Mouse (Mus musculus) midbrain, embryonic 11.5 days (tissue): Measurements from ENCODE around the gene Myh9. TPM values are rescaled to one million over a fixed set of nuclear protein-coding genes. Genes with fewer than 3 reads are reported as not detected.
A peak's percentile ranks its signal among the peaks of the same experiment; 100 is the strongest.

Source experiments
- ATAC-seq: fragments of 200-750 bp; cut with Nextera tagmentation; 2 replicates; pipeline ENCODE4 v1.8.0; 2017; ENCODE audit warnings: moderate TSS enrichment, moderate library complexity; ENCODE audit not compliant: low FRiP score
- DNase-seq: peaks from one replicate; pipeline ENCODE4 v3.0.0; 2015; ENCODE audit warnings: low spot score; ENCODE audit errors: missing footprints
- H3K27ac ChIP-seq: fragments of 300-500 bp; sonication (generic); 2 replicates; pipeline ENCODE4 v1.5.1; 2014; ENCODE audit warnings: low read depth, low read length
- H3K27me3 ChIP-seq: fragments of 300-500 bp; sonication (generic); 2 replicates; pipeline ENCODE4 v1.6.1; 2014; ENCODE audit warnings: mild to moderate bottlenecking, low read length, moderate library complexity, mixed read lengths; ENCODE audit not compliant: control insufficient read depth, insufficient read depth
- H3K36me3 ChIP-seq: fragments of 300-500 bp; sonication (generic); 2 replicates; pipeline ENCODE4 v1.6.1; 2014; ENCODE audit warnings: mild to moderate bottlenecking, low read length, moderate library complexity, mixed read lengths; ENCODE audit not compliant: control insufficient read depth, insufficient read depth
- H3K4me1 ChIP-seq: fragments of 300-500 bp; sonication (generic); 2 replicates; pipeline ENCODE4 v1.6.1; 2014; ENCODE audit warnings: low read length; ENCODE audit not compliant: control insufficient read depth, insufficient read depth
- H3K4me2 ChIP-seq: fragments of 300-500 bp; sonication (generic); 2 replicates; pipeline ENCODE4 v1.6.1; 2014; ENCODE audit warnings: mild to moderate bottlenecking, moderate library complexity
- H3K4me3 ChIP-seq: fragments of 300-500 bp; sonication (generic); 2 replicates; pipeline ENCODE4 v1.5.1; 2014; ENCODE audit warnings: low read depth, low read length
- H3K9ac ChIP-seq: fragments of 300-500 bp; sonication (generic); 2 replicates; pipeline ENCODE4 v1.6.1; 2014; ENCODE audit warnings: low read length
- H3K9me3 ChIP-seq: fragments of 300-500 bp; sonication (generic); 2 replicates; pipeline ENCODE4 v1.6.1; 2016; ENCODE audit warnings: low read length; ENCODE audit not compliant: control insufficient read depth
- WGBS: fragments of 180-500 bp; shearing (Covaris S2); extraction: QIAGEN DNeasy Blood & Tissue Kit; methylation state at CpG from one replicate; pipeline ENCODE4 v1.1.7; 2014; 5-methylcytosine and 5-hydroxymethylcytosine counted together
- polyA plus RNA-seq: library from polyadenylated mRNA; unstranded; fragments of >200 nt; fragmentation: Nextera tagmentation; extraction: Ambion mirVana; gene quantifications from 2 replicates; pipeline ENCODE4 v1.2.1, GENCODE M21; 2014

The Myh9 gene
- polyA plus RNA-seq, 1 experiment from 2014 or later = 19.6 TPM

- H3K27ac ChIP-seq = no peak overlapping the region
- H3K4me2 ChIP-seq = no peak overlapping the region
- no peak overlapping the region for H3K4me3 ChIP-seq
- H3K4me1 ChIP-seq = peaks cover 9% of the 10 kb centered on the region
- H3K27me3 ChIP-seq = no peaks in the 10 kb centered on the region
- DNase-seq = no peak
- no peaks in the 10 kb centered on the region for H3K36me3 ChIP-seq
- no peak for ATAC-seq
- no peak overlapping the region for H3K9ac ChIP-seq
- H3K9me3 ChIP-seq = no peaks in the 10 kb centered on the region
- 16% methylated on average over 6 of the region's 6 CpGs for WGBS
These were observed 14.2 kb downstream of the Myh9 start for GRCm38 (mm10) chr15:77827794-77828193.

- Histone ChIP-seq H3K4me3 (no peak overlapping the region), H3K4me2 (no peak overlapping the region), H3K36me3 (no peaks in the 10 kb centered on the region), H3K27ac (no peak overlapping the region), H3K4me1 (peaks cover 9% of the 10 kb centered on the region), H3K9ac (0 out of 2 replicates have a peak overlapping the region, but pooled peaks have one; percentile 1), H3K9me3 (no peaks in the 10 kb centered on the region), H3K27me3 (no peaks in the 10 kb centered on the region)
- ATAC-seq = no peak
- WGBS = 10% methylated on average over 7 of the region's 7 CpGs
- DNase-seq = no peak
These were observed 14.6 kb downstream of the Myh9 start for GRCm38 (mm10) chr15:77827379-77827778.

- Histone ChIP-seq H3K36me3 (no peaks in the 10 kb centered on the region), H3K4me3 (no peak overlapping the region), H3K9me3 (no peaks in the 10 kb centered on the region), H3K4me1 (peaks cover 12% of the 10 kb centered on the region), H3K4me2 (no peak overlapping the region), H3K27me3 (no peaks in the 10 kb centered on the region), H3K27ac (no peak overlapping the region), H3K9ac (no peak overlapping the region)
- DNase-seq (no peak), ATAC-seq (no peak)
- 85% methylated on average over 1 of the region's 1 CpGs for WGBS
These were observed 16.6 kb downstream of the Myh9 start for GRCm38 (mm10) chr15:77825382-77825781.

- no peaks in the 10 kb centered on the region for H3K36me3 ChIP-seq
- peaks cover 13% of the 10 kb centered on the region for H3K4me1 ChIP-seq
- H3K4me2 ChIP-seq = no peak overlapping the region
- no peak overlapping the region for H3K4me3 ChIP-seq
- H3K27me3 ChIP-seq = no peaks in the 10 kb centered on the region
- H3K9ac ChIP-seq = no peak overlapping the region
- ATAC-seq = no peak
- no peak for DNase-seq
- no peak overlapping the region for H3K27ac ChIP-seq
- H3K9me3 ChIP-seq = no peaks in the 10 kb centered on the region
- 91% methylated on average over 1 of the region's 1 CpGs for WGBS
These were observed 17.7 kb downstream of the Myh9 start for GRCm38 (mm10) chr15:77824321-77824720.

GRCm38 (mm10) chr15:77823634-77824033 is 18.3 kb downstream of the Myh9 start:
- ATAC-seq (no peak), DNase-seq (no peak)
- no peak overlapping the region for H3K4me2 ChIP-seq

GRCm38 (mm10) chr15:77823196-77823595 is 18.8 kb downstream of the Myh9 start:
- H3K4me1 ChIP-seq = peaks cover 13% of the 10 kb centered on the region
- no peaks in the 10 kb centered on the region for H3K9me3 ChIP-seq
- DNase-seq (no peak), ATAC-seq (no peak)
- H3K4me2 ChIP-seq = no peak overlapping the region
- no peaks in the 10 kb centered on the region for H3K27me3 ChIP-seq
- no peak overlapping the region for H3K9ac ChIP-seq
- 79% methylated on average over 6 of the region's 6 CpGs for WGBS
- H3K27ac ChIP-seq = no peak overlapping the region
- H3K36me3 ChIP-seq = no peaks in the 10 kb centered on the region
- H3K4me3 ChIP-seq = no peak overlapping the region

More at GRCm38 (mm10) chr15:77823634-77824033, 18.3 kb downstream of the Myh9 start:
- H3K27ac ChIP-seq = no peak overlapping the region
- H3K4me1 ChIP-seq = peaks cover 13% of the 10 kb centered on the region
- no peaks in the 10 kb centered on the region for H3K27me3 ChIP-seq
- H3K9ac ChIP-seq = no peak overlapping the region
- H3K9me3 ChIP-seq = no peaks in the 10 kb centered on the region
- 80% methylated on average over 3 of the region's 3 CpGs for WGBS
- no peak overlapping the region for H3K4me3 ChIP-seq
- no peaks in the 10 kb centered on the region for H3K36me3 ChIP-seq

- ATAC-seq (no peak), DNase-seq (no peak)
- no peaks in the 10 kb centered on the region for H3K27me3 ChIP-seq
- H3K36me3 ChIP-seq = no peaks in the 10 kb centered on the region
- H3K27ac ChIP-seq = no peak overlapping the region
- H3K4me2 ChIP-seq = no peak overlapping the region
- 79% methylated on average over 2 of the region's 2 CpGs for WGBS
- H3K4me3 ChIP-seq = no peak overlapping the region
- no peak overlapping the region for H3K9ac ChIP-seq
- peaks cover 9% of the 10 kb centered on the region for H3K4me1 ChIP-seq
- no peaks in the 10 kb centered on the region for H3K9me3 ChIP-seq
These were observed 19.3 kb downstream of the Myh9 start for GRCm38 (mm10) chr15:77822671-77823070.

- H3K9me3 ChIP-seq = no peaks in the 10 kb centered on the region
These were observed 19.9 kb downstream of the Myh9 start for GRCm38 (mm10) chr15:77822057-77822466.

GRCm38 (mm10) chr15:77821424-77821823 is 20.6 kb downstream of the Myh9 start:
- ATAC-seq (no peak), DNase-seq (no peak)
- Histone ChIP-seq H3K4me1 (peaks cover 6% of the 10 kb centered on the region), H3K27me3 (no peaks in the 10 kb centered on the region), H3K4me2 (no peak overlapping the region), H3K9me3 (no peaks in the 10 kb centered on the region), H3K9ac (no peak overlapping the region), H3K27ac (no peak overlapping the region), H3K4me3 (no peak overlapping the region), H3K36me3 (no peaks in the 10 kb centered on the region)
- 76% methylated on average over 7 of the region's 7 CpGs for WGBS

More at GRCm38 (mm10) chr15:77822057-77822466, 19.9 kb downstream of the Myh9 start:
- H3K27me3 ChIP-seq = no peaks in the 10 kb centered on the region
- H3K4me1 ChIP-seq = peaks cover 8% of the 10 kb centered on the region
- no peaks in the 10 kb centered on the region for H3K36me3 ChIP-seq
- no peak overlapping the region for H3K27ac ChIP-seq
- no peak overlapping the region for H3K4me3 ChIP-seq
- H3K4me2 ChIP-seq = no peak overlapping the region
- no peak overlapping the region for H3K9ac ChIP-seq
- 55% methylated on average over 5 of the region's 5 CpGs for WGBS
- no peak for ATAC-seq
- no peak for DNase-seq
